Mouse (Mus musculus) lung, postnatal 14 days (tissue): ENCODE measurements around the gene Fam89b.

ENCODE experiments used
- DNase-seq: peaks from one replicate; pipeline ENCODE4 v3.0.0; 2021

Fam89b gene

DNA sequence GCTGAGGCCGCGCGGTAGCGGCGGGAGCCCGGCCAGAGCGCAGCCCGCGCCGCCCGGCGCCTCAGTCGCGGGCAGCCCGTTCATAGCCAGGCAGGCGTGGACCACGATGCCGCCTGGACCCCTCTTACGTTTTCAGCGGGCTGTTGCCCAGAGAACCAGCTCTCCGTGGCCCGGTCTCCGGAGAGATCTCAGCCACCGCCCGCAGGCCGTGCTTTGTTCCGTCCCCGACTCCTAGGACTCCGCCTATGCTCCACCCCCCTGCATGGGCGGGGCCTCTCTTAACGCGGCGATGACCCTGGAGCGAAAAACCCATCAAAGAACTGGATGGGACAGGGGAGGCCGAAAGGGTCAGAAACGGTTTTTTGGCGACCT, at the start of gene Fam89b:
Fam89b (minus strand) TSS at position 210 of the 372 bp plus-strand sequence.
- peak; percentile 93 for DNase-seq

DNA sequence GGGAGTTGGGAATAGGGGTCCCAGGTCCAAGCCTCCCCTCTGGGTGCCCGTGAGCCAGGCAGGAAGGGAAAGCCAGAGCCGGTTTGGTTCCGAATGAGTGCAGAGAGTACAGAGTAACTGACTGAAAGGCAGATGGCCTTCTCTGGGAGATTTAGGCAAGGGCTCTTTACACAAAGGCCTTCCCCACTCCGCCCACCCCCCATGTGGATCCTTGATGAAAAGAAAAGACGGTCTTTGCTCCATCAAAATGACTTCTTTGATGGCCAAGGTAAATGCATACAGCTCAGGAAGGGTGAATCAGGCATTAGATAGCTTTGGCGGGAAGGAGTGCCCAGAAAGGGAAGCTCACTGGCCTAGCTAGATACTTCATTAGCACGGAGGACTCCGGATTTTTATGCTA, 48.9 kb upstream of the Fam89b start:
- DNase-seq: no peak

DNA sequence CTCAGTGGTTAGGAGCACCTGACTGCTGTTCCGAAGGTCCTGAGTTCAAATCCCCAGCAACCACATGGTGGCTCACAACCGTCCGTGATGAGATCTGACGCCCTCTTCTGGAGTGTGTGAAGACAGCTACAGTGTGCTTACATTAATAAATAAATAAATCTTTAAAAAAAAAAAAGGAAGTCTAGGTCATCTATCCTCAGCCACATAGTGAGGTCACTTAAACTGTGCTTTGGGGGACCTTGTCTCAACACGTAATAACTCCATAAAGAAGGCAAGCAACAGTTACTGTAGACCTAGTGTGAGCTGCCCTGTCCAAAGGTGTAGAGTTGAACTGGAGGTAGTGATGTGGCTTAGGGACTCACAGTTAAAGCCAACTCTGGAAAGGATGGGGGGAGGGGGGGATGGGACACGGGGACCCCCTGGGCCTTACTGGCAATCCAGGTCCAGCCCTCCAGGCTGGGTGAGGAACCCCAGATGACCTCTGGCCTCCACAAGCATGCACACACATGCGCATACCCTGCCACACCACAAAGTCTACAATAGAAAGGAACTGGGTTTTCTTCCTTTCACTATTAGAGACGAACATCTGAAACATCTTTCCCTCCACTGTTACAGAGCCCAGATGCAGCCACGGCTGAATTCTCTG, 48.1 kb upstream of the Fam89b start:
- no peak for DNase-seq

DNA sequence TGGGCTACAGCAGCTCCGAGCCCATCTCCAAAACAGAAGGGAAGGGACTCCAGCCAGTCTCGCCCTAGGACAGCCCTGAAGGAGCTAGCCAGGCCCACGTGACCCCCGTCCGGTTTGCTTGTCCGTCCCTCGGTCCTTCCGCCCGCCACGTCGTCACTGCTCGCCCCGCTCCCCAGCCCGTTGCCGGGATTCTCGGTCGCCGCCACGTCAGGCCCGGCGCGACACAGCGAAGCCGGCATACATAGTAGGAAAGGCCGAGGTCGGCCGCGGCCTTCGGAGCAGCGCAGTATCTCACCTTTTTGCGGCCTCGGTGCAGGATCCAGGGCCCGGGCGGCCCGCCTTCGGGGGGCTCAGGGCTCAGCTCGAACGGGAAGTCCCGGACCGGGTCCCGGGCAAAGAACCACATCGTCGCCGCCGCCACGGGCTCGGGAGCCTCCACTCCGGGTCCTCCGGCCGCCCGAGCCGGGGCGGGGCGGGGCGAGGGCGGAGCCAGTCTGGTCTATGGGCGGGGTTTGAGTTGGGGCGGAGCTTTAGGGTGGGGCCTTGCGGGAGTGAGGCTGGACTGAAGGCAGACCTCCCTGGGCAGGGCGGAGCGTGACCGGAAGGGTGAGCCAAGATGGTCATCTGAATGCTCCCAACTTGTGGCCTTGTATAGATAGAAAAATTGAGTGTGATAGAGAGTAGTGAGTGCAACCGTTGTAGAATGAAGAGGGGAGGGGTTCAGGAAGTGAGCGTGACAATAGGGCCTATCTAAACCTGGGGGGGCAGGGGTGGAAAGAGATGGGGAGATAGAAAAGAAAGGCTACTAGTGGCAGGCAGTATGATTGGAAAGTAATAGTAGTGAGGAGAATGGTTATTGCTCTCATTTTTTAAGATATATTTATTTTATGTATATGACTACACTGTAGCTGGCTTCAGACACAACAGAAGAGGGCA, 41.7 kb upstream of the Fam89b start, which contains the start of gene Scyl1:
Scyl1 (minus strand) TSS at position 495 of the 936 bp plus-strand sequence.
- peak; percentile 96 for DNase-seq

DNA sequence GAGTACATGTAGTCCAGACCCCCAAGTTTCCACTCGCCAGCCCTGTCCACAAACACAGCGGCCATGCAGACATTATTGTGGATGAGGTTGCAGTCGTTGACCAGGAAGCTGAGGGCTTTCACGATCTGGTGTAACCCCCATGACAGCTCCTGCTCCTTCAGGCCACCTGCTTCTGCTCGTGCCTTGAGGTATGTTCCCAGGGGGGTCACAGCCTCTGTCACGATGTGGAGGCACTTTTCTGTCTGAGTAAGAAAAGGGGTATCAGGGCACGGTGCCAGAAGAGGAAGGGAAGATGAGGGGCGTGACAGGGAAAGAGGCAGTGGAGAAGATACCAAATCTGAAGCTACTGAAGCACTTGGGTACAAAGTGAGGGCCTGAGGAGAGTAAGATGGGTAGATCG, 40.9 kb upstream of the Fam89b start:
- no peak for DNase-seq

DNA sequence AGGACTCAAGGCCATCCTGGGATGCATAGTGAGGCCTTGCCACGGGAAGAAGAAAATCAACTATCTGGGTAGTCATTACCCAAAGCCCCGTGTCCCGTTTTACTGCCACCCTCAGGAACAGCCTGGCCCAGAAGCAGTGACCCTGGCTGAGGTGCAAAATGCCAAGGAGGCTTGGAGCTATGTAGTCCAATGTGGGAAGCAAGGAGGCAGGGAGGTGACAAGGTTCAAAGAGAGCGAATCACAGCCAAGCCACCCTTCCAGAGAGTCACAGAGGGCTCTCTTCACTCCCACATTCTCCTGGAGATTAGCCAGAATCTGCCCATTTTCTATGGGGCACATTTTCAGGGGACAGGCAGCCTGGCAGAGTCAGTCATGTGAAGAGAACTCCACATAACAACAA, 37.8 kb upstream of the Fam89b start:
- DNase-seq: no peak

DNA sequence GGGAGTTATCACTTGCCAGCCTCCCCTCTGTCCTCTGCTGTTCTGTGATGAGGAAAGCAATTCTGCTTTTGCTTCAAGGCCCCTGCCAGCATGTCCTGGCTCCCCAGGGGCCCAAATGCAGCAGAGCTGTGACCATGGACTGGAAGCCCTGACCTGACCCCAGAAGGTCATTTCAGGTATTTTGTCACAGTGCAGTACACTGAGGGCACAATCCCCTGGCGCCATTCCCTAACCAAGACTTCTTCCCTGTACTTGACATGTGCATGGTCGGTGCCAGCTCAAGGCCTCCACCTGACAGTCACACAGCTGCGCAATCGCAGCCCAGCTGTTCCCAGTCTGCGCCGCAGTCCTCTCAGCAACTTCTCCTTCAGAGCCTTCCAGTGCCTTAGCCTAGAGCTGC, 33.7 kb upstream of the Fam89b start:
- no peak for DNase-seq

DNA sequence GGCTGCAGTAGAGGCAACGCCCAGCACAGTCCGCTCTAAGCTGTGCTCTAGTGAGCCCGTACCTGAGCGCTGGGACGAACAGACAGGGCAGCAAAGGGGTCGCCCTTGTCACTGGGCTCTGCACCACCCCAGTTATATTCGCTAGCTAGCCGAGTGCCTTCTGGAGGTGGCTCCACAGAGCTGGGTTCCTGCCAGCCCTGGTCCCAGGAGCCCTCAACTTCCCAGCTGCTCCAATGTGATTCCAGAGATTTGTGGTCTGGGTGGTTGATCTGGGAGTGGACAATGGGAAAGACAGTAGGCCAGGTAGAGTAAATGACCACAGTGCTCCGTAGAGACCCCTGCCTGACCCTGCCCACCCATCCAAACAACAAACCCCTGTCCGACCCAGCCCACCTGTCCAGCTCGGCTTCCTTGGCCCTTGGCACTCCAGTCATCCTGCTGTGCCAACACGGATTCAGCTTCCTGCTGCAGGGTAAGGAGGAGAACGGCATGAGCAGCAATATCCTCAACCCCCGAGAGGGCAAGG, 29.5 kb upstream of the Fam89b start:
- DNase-seq: no peak

DNA sequence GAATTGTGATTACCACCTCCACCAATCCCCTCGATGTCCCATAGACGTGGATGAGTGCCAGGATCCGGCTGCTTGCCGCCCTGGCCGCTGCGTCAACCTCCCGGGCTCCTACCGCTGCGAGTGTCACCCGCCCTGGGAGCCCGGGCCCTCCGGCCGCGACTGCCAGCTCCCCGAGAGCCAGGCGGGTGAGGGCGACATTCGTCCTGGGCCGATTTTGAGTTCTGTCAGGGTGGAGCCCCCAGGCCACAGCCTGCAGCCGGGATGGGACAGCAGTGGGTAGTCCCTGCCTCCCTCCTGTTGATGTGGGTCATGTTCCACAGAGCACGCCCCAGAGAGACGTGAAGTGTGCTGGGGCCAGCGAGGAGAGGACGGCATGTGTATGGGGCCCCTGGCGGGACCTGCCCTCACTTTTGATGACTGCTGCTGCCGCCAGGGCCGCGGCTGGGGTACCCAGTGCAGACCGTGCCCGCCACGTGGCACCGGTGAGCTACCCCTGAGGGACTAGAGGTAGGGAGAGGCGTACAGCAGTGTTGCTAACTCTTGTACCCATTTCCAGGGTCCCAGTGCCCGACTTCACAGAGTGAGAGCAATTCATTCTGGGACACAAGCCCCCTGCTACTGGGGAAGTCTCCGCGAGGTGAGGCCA, 27.7 kb upstream of the Fam89b start:
- no peak for DNase-seq

DNA sequence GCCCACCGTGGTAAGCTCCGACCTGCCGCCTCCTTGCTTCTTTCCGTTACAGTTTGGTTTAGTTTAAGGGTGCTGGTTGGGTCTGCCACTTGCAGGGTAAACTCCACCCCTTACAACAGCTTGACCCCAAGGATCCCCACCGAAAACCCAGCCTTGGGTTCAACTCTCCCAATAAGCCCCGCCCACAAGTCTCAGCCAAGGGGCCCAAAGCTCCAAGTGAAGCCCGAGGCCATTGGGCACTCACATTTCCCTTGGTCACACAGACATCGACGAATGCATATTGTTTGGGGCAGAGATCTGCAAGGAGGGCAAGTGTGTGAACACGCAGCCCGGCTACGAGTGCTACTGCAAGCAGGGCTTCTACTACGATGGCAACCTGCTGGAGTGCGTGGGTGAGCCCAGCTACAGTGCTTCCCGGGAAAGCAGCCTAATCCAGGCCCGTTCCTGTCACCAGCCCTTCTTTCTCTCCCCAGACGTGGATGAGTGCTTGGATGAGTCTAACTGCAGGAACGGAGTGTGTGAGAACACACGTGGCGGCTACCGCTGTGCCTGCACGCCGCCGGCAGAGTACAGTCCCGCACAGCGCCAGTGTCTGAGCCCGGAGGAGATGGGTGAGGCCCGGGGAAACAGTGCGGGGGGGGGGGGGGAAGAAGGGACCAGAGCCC, 27.0 kb upstream of the Fam89b start:
- DNase-seq: no peak

DNA sequence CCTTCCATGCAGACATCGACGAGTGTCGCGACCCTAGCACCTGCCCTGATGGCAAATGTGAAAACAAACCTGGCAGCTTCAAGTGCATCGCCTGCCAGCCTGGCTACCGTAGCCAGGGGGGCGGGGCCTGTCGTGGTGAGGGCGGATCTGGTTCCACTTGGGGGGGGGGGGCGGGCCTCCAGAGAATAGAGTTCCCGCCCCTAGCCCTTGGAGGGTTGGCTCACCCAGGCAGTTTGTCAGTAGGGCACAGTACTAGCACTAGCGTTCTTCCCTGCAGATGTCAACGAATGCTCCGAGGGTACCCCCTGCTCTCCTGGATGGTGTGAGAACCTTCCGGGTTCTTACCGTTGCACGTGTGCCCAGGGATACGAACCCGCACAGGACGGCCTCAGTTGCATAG, 22.3 kb upstream of the Fam89b start:
- DNase-seq: peak; percentile 63

DNA sequence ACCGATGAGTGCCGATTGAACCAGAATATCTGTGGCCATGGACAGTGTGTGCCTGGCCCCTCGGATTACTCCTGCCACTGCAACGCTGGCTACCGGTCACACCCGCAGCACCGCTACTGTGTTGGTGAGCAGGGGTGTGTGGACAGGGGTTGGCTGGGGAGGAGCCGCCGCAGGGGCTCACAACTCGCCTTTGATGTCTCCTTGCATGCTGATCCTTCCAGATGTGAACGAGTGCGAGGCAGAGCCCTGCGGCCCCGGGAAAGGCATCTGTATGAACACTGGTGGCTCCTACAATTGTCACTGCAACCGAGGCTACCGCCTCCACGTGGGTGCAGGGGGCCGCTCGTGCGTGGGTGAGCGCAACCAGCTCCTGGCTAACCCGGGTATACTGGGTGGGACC, 21.5 kb upstream of the Fam89b start:
- DNase-seq: no peak

DNA sequence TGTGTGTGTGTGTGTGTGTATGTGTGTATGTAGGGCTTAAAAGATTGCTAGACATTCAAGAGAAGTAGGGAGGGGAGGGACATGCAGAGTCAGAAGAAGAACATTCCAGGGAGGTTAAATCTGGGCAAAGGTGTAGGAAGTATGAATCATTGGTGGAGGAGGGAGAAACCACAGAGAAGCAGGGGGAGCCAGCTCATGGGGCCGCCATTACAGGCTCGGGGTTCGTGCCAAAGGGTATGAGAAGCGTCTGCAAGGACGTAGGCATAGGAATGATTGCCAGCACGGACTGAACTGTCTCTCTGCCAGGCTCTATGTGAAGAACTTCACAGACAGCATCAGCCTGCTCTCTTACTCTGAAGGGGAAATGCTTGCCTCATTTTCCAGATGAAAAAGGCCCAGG, 20.0 kb upstream of the Fam89b start:
- no peak for DNase-seq

DNA sequence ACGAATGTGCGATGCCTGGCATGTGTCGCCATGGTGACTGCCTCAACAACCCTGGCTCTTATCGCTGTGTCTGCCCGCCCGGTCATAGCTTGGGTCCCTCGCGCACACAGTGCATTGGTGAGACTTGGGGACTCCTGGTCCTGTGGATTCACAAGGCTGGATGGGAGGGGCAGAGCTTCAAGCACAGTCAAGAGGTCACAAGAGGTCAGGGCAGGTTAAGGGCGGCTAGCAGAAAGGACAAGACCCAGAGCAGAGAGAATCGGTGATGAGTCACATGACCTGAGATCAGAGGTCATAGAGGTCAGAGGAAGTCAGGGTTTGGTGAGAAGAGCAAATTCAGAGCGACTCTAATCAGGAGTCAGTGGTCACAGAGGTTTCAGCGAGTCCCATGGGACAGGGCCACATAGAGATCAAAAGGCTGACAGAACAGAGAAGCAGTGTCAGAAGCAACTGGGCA, 17.5 kb upstream of the Fam89b start:
- DNase-seq: no peak

DNA sequence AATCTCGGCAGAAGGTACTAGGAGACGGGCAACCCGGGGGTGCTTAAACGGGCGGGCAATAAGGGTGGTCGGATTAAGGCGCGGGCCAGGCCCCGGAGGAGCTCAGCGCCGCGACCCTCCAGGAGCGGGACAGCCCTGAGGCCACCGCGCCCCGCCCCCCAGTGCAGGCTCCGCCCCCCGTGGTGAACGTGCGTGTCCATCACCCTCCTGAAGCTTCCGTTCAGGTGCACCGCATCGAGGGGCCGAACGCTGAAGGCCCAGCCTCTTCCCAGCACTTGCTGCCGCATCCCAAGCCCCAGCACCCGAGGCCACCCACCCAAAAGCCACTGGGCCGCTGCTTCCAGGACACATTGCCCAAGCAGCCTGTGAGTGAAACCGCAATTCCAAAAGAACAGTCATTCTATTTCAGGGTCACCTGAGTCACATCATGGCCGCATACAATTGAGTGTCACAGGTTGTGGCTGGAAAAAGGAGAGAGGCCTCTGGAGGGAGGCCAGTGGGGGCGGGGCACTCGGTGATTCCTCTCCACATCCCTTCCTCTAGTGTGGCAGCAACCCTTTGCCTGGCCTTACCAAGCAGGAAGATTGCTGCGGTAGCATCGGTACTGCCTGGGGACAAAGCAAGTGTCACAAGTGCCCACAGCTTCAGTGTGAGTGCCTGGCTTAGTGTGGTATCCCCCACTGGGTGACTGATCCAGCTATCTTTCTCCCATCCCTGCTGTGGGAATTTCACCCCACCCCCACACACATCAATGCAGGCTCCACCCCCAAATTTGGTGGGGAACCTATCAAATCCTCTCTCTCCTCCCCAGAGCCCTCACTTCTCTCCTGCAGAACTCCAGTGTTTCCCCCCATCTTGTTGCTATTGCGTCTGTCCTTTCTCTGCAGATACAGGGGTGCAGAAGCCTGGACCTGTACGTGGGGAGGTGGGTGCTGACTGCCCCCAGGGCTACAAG, 16.6 kb upstream of the Fam89b start:
- no peak for DNase-seq

DNA sequence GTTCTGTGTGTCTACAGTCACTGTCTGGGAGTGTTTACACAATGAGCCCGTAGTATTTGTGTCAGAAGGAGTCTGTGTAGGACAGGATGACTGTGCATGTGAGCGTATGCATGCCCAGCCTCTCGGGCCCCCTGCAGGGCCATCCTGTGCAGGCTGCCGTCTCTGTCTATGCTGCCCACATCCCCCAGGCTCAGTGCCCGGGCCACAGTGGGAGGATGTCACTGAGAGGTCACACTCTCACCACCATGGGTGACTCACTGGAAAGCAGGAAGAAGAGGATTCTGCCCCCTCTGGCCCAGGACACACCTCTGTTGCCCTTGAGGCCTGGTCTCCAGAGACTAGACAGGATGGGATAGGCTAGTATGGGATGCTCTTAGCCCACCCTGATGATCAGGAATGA, 14.1 kb upstream of the Fam89b start:
- no peak for DNase-seq

DNA sequence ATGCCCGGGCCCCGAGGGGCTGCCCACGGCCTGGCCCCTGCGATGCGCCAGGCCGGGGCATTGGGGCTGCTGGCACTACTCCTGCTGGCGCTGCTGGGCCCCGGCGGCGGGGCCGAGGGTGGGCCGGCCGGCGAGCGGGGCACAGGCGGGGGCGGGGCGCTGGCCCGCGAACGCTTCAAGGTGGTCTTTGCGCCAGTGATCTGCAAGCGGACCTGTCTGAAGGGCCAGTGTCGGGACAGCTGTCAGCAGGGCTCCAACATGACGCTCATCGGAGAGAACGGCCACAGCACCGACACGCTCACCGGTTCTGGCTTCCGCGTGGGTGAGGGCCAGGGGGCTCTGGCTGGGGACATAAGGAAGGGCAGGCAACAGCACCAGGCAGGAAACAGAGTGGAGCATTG, 12.8 kb upstream of the Fam89b start:
- DNase-seq: no peak

DNA sequence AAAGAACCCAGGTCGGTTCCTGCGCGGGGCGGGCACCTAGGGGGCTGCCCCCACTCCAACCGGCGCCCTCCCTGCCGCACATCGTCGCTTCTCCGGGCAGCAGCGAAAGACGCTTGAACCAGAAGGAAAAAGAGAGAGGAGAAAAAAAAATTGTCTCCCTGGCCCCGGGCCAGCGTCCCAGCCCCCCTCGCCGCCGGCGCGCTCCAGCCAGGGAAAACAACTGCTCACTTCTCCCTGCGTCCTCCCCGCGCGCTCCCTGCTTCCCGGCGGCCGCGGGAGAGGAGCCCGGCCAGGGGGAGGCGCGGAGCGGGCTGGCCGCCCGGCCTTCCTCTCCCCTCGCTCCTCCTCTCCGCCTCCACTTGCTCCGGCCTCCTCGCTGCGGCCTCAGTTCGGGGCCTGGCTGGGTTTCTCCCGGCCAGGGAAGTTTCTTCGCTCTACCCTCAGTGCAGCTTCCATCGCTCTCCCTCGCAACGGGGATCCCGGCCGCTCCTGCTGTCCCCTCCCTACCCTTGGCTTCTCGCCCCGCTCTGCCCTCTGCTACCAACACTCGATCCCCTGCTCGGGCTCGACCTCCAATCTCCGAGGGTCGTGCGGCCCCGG, 12.3 kb upstream of the Fam89b start:
- DNase-seq: peak; percentile 87

DNA sequence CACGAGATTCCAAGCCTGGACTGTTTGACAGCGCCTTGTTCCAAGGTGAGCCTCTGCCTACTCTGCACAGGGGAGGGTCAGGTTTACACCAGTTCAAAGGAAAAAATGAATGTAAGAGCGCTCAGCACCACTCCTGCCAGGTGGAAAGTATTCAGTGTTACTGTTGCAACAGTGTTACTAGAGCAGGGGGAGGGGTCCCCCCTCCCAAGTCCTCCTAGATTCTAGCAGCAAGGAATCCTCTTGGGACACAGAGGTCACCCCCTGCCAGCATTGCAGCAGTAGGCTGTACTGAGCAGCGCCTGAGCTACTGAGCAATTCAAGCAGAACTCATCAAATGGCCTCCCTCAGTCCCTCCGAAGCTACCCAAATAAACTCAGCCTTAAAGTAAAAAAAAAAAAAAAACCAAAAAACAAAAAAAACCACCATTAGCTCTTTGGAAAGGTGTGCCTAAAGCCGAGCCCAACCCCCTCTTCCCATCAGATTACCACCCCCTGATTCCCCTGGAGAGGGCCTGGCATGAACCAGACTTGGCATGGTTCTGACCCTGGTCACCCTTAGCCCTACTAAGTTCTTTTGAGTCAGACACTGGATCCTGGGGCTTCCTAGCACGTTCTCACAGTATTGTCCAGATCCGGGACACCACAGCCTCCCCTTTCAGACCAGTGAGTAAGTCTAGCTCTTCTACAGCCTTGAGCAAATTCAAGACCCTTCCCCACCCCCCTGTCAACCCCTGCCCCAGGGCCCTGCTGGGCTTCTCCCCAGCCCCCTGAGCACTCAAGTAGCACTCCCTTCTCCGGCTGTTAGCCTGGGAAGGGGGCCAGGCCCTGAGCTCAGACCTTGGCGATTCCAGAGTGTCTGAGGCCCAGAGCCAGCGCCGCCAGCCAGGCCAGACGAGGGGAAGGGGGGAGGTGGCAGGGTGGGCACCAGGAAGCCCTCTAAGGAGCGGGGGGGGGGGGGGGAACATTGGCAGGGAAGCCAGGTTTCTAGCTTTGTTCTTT, 11.2 kb upstream of the Fam89b start, which contains the start of gene Ltbp3:
Ltbp3 (plus strand) TSS at position 585 of the 998 bp plus-strand sequence.
- peak; percentile 85 for DNase-seq

DNA sequence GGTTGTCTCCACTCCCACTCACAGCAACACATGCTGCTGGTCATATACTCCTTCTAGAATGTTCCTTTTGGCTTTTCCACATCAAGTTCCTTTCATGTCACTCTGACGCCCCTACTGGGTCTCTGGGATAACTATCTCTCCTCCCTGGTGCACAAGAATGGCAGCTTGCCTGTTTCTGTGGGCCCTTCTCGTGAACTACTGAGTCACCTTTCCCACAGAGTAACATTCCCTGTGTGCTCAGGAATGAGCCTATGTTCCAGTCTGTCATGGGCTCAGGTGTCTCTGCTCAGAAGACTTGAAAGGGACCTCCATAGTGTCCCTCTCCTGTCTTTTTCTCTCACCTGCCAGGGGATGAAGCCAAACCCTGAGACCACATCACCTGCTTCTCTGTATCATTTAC, 10.0 kb upstream of the Fam89b start:
- DNase-seq: no peak
